Mouse (Mus musculus) MEL (cell line): Measurements from ENCODE around the gene Prps1l3. TPM values are rescaled to one million over a fixed set of nuclear protein-coding genes. Genes with fewer than 3 reads are reported as not detected.

Experiments
- polyA plus RNA-seq, 2 experiments: library from polyadenylated mRNA; stranded (reverse) in 1 of 2; unstranded in 1 of 2; fragments of >175 nt in 1 of 2; fragments of >200 nt in 1 of 2; gene quantifications; 2 replicates each; pipeline versions ENCODE4 v1.2.1 to v1.2.4; 2012; ENCODE audit warnings: low replicate concordance in 2 of 2, low read depth in 1 of 2; ENCODE audit not compliant: insufficient read length in 2 of 2, insufficient read depth in 1 of 2, missing spikeins in 1 of 2
- total RNA-seq: library from RNA; depleted of rRNA; stranded (reverse); fragments of 300-350 nt; gene quantifications from 2 replicates; pipeline ENCODE4 v1.2.3, GENCODE M21; 2012; rRNA removed

Gene Prps1l3
- total and polyA plus RNA-seq, 3 experiments: 52.6 to 81.2 TPM; not detected in 1

Other genes starting within 250 kb of the Prps1l3 start
- gene Slc25a21, start 32.9 kb upstream of the Prps1l3 start, total RNA-seq: 11.7 and 18.3 TPM in 2 replicates
- gene Slc25a21, start 32.9 kb upstream of the Prps1l3 start, polyA plus RNA-seq: 10 to 100 TPM in 1 of 2 experiments, not detected in 1; 14.7 TPM
- gene Mipol1, start within 50 bp of the Prps1l3 start, total RNA-seq: 4.0 and 4.4 TPM in 2 replicates
- 1 to 10 TPM in 1 of 2 experiments, not detected in 1; 8.3 TPM for gene Mipol1, start within 50 bp of the Prps1l3 start, polyA plus RNA-seq